Mouse (Mus musculus) cortical plate, adult 2 months (tissue): ENCODE results near the gene Cd7. TPM values are rescaled to one million over a fixed set of nuclear protein-coding genes. Genes with fewer than 3 reads are reported as not detected.
A peak's percentile ranks its signal among the peaks of the same experiment; 100 is the strongest.

Experiments used
- H3K27ac ChIP-seq: fragments of 200-500 bp; 2 replicates; pipeline ENCODE4 v1.5.1; 2012; ENCODE audit warnings: low read length, control low read depth, inconsistent platforms; ENCODE audit not compliant: insufficient read depth
- H3K4me1 ChIP-seq: fragments of 200-500 bp; 2 replicates; pipeline ENCODE4 v1.6.1; 2011; ENCODE audit warnings: low read length; ENCODE audit not compliant: control insufficient read depth, insufficient read depth
- H3K4me3 ChIP-seq: fragments of 200-500 bp; 2 replicates; pipeline ENCODE4 v1.5.1; 2011; ENCODE audit warnings: mild to moderate bottlenecking, low read length, control low read depth; ENCODE audit not compliant: insufficient read depth
- CTCF ChIP-seq: fragments of 200-500 bp; IDR thresholded peaks from 2 replicates; pipeline ENCODE4 v1.5.1; 2011; ENCODE audit warnings: mild to moderate bottlenecking, control low read depth, low read length; ENCODE audit not compliant: insufficient read depth; ENCODE audit errors: extremely low read depth
- POLR2A ChIP-seq: fragments of 200-500 bp; IDR thresholded peaks from 2 replicates; pipeline ENCODE4 v1.6.1; 2011; ENCODE audit warnings: mild to moderate bottlenecking, low read length, control low read depth; ENCODE audit not compliant: insufficient read depth; ENCODE audit errors: extremely low read depth
- polyA plus RNA-seq: library from polyadenylated mRNA; depleted of rRNA; stranded (reverse); fragments of >200 nt; gene quantifications from 2 replicates; pipeline ENCODE4 v1.2.3, GENCODE M21; 2012

Gene Cd7
- polyA plus RNA-seq, 1 experiment: 3.4 TPM

DNA sequence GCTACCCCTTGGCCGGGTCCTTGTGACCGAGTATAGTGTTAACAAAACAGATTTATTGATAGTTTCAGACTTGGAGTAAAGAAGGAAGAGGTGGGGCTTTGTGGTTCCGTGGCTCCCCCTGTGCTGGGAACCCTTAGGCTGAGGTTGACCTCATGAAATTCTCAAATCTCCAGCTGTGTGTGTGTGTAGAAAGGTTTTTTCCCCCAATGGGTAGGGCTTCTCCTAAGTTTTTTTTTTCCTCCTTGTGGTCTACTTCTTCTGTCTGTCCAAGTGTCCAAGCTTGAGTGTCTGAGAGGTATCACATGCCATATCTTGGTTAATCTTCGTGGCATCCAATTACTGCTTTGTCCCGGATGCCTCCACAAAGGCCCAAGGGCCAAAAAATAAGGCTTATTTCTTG is 6.1 kb downstream of the Cd7 start:
- Histone ChIP-seq H3K4me3 (no peak overlapping the region), H3K4me1 (no peaks in the 10 kb centered on the region), H3K27ac (no peak overlapping the region)
- TF ChIP-seq CTCF (no peak), POLR2A (no peak)

DNA sequence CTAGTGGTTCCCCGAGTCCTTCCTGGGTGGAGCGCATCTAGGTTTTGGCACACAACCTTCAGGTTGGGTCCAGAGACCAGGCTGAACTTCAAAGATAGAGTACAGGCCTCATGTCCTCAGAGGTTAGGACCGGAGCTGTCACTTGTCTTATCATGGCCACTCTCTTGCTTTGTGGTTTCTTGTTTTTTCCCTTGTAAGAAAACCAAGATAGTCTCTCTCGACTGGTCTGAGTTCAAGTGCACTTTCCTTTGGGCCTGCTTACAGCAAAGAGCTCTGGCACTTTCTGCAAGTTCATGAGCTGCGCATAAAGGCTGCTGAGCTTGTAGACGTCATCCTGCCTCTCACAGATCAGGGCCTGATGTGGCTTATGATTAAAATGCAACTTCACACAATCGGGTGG is 12.0 kb downstream of the Cd7 start:
- no peak for TF ChIP-seq CTCF
- TF ChIP-seq POLR2A: no peak
- Histone ChIP-seq H3K4me1 (no peaks in the 10 kb centered on the region), H3K4me3 (no peak overlapping the region), H3K27ac (no peak overlapping the region)

DNA sequence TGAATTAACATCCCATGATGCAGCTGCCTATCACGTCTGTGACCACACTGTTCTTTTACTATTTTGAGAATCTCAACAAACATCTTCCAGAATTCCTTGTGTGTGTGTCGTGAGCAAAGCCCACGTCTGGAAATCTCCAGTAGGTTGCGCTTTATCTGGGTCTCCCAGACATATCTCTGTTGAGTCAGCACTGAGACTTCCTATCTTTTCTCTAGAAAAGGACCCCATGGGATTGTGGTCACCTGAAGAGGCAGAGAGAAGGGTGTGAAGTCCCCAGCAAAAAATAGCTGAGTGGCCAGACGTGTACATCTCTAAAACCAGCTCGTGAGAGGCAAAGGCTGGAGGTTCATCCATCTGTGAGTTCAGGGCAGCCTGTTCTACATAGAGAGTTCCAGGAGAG is 15.1 kb downstream of the Cd7 start:
- TF ChIP-seq CTCF (no peak), POLR2A (no peak)
- H3K27ac ChIP-seq: no peak overlapping the region
- no peak overlapping the region for H3K4me3 ChIP-seq
- H3K4me1 ChIP-seq: no peaks in the 10 kb centered on the region

DNA sequence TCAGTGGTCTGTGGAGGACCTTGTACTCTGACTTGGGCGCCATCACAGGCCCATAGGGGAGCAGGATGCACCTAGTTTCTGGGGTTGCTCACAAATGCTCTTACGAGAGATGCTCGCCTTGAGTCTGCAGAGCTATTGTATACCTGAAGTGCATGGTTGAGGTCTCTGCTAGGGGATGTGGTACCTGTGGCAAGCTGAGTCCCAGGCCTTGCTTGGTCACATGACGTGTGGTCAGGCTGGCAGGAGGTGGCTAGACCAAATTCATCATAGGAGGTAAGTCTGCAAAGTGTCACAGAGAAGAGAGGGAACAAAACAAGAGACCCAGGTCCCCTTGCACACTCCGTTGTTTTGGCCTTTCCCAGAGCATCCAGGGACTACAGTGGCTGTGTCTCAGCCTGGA is 19.7 kb downstream of the Cd7 start:
- TF ChIP-seq CTCF (no peak), POLR2A (no peak)
- Histone ChIP-seq H3K4me3 (no peak overlapping the region), H3K27ac (no peak overlapping the region), H3K4me1 (peaks cover 2% of the 10 kb centered on the region; the same call in 1 of the 2 replicates)

DNA sequence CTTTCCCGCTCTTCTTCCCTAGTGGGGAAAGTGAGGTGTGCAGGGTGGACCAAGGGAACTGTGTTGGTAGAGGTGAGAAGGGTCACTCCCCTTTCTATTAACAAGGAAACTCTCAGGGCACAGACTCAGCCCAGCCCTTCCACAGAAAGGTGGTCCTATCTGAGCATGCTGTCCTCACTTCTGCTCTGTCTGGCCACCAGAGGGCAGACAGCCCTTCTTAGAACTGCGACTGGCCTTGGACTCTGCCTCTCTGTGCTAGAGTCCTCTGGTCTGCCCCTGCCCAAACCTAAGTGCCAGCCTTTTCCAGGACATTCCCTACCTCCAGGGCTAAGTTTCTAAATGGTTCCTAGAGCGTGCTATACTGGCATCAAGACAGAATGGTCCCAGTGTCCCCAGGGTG is 21.5 kb downstream of the Cd7 start:
- Histone ChIP-seq H3K27ac (no peak overlapping the region), H3K4me1 (peaks cover 2% of the 10 kb centered on the region; the same call in 1 of the 2 replicates), H3K4me3 (no peak overlapping the region)
- TF ChIP-seq CTCF (peak; percentile 77), POLR2A (no peak)

DNA sequence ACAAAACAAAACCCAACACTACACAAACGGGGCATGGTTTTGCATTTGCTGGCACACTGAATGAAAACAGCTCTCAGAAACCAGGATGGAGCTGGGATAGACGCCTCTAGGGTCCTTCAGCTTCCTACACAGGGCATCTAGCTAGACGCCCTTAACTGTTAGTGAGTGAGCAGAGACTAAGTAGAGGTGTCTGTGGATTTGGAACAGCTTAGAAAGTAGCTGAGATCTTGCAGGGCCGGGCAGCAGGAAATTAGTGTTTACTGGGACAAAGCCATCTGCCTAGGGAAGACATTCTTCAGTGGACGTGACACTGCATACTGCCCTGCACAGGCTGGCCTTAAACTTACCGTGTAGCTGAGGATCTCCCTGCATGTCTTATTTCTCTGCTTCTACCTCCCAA is 23.7 kb downstream of the Cd7 start:
- no peak overlapping the region for H3K4me3 ChIP-seq
- no peak overlapping the region for H3K27ac ChIP-seq
- H3K4me1 ChIP-seq: peaks cover 2% of the 10 kb centered on the region; the same call in 1 of the 2 replicates
- TF ChIP-seq POLR2A (no peak), CTCF (no peak)

DNA sequence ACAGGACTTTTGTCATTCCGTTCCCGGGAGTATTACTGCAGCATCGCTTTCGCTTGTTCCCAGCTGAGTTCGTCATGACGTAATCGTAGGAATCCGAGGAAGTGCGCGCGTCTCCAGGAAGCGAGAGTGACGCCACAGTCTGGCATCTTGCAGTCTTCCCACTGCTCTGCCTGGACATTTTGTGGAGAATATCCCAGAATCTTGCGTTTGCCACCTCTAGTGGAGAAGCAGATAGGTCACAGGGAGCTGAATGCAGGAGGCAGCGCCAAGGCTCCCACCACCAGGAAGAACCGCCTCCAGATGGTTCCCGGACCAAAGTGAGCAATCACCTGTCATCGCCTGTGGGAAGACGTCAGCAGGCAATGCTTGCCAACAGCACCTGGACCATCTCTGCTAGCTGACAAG is 24.3 kb downstream of the Cd7 start:
- peak overlapping the region; percentile 4 for H3K4me3 ChIP-seq
- H3K4me1 ChIP-seq: peaks cover 2% of the 10 kb centered on the region; the same call in 1 of the 2 replicates
- TF ChIP-seq POLR2A (0 out of 2 replicates have a peak, but pooled peaks have one; percentile 31), CTCF (no peak)
- H3K27ac ChIP-seq: no peak overlapping the region

DNA sequence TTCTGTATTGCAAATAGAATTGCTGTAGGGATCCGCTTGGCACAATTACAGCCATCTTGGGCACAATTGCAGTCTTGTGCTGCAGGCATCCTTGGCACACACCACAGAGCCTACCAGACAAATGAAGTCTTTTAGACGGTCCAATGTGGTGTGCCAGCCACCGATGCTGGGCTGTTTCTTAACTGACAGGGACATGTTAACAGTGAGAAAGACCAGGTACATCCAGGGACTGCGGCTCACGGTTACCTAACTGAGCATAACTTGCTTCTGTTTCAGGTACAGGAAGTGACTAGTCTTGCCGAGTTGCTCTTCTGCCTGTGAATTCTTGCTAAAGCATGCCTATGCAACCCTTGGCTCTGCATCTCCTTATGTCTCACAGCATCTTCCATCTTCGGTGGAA is 25.6 kb downstream of the Cd7 start:
- no peak for TF ChIP-seq POLR2A
- TF ChIP-seq CTCF: no peak
- Histone ChIP-seq H3K27ac (0 out of 2 replicates have a peak overlapping the region, but pooled peaks have one; percentile 28), H3K4me3 (no peak overlapping the region), H3K4me1 (peaks cover 2% of the 10 kb centered on the region; the same call in 1 of the 2 replicates)

DNA sequence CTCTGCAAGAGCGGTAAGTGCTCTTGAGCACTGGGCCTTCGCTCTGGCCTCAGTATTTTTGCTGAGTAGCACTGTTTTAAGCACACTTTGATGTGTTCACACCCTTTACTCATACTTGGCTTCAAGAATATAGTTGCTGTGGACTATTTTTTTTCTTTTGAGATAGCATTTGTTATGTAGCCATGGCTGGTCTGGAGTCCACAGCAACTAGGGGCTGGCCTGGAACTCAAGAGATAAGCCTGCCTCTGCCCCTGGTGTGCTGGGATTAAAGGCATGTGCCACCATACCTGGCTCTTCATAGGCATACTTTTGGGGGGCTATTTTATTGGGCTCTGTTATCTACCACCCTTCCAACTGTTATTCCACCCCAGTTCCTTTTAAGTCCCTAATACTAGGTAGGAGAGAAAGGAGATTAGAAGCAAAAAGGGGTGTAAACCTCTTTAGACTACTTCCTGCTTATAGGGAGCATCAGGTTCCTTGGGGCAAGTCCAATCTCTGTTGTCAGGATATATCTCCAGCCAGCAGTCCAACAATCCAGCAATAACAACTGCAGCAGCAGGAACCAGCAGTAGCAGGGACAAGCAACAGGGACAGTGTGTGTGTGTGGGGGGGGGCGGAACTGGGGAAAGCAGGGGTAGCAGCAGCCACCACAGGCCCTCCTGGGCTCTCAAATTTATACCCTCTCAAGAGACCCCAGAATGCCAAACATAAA is 29.0 kb downstream of the Cd7 start:
- TF ChIP-seq POLR2A (no peak), CTCF (no peak)
- Histone ChIP-seq H3K4me1 (no peaks in the 10 kb centered on the region), H3K4me3 (no peak overlapping the region), H3K27ac (no peak overlapping the region)

DNA sequence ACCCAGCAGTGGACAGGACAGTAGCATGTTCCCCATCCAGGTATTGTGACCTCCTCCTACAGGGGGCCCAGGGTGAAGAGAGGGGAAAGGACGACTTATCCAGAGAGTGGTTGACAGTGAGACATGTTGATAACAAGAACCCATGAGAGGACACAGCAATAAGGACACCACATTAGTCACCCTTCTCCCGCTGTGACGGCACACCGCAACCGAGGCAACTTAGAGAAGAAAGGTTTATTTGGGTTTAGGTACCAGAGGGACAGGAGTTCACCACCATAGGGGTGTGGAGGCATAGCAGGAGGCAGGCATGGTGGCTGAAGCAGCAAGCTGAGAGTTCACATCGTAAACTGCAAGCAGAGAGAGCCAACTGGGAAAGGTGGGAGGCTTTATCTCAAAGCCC is 33.0 kb downstream of the Cd7 start:
- H3K4me1 ChIP-seq: peaks cover 1% of the 10 kb centered on the region; the same call in 1 of the 2 replicates
- TF ChIP-seq CTCF (no peak), POLR2A (no peak)

DNA sequence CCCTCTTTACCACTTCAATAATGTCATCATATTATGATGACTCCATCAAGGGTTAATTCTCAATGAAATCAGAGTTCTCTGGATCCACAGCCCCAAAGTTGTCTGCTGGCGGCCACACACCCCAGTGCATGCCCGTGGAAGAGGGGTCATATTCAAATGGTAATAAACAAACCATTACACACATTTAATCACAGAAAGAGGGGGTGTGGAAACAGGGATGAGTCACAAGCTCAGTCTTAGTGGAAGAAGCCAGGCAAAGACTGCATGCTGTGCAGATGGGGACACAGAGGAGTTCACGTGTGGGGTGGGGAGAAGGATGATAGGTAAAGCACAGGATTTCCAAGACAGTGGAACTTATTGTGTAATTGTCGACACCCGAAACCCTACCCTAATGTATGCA is 34.9 kb downstream of the Cd7 start:
- TF ChIP-seq POLR2A (no peak), CTCF (no peak)
- peaks cover 1% of the 10 kb centered on the region; the same call in 1 of the 2 replicates for H3K4me1 ChIP-seq
- H3K4me3 ChIP-seq: no peak overlapping the region
- H3K27ac ChIP-seq: no peak overlapping the region

More for the DNA sequence above, 33.0 kb downstream of the Cd7 start:
- H3K4me3 ChIP-seq: no peak overlapping the region
- H3K27ac ChIP-seq: no peak overlapping the region
